Mouse (Mus musculus) ovary, postnatal 36 days (tissue): ENCODE data around the gene Gcnt1.

Experiments
- DNase-seq: peaks from one replicate; pipeline ENCODE4 v3.0.0; 2022; ENCODE audit warnings: low spot score, mixed read lengths

Gene Gcnt1

DNA sequence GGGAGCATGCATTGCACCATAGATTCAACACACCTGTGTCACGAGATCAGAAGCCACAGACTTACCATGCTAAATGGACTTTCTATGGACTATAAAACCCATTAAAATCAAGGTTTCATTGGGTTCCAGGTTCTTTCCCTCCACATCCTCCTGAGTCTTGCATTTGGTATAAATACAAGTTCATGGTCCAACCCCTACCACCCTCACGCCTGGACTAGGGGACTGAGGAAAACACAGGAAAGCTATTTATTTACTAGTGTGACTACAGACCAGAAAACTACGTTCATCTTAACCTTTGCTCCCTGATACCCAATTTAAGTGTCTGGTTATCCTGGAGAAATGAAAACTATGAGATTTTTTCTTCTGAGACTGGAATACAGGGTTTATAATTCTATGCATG is at the start of gene Gcnt1:
Gene Gcnt1, minus strand, starts transcription at position 144 of the 400 bp plus-strand sequence.
- no peak for DNase-seq

DNA sequence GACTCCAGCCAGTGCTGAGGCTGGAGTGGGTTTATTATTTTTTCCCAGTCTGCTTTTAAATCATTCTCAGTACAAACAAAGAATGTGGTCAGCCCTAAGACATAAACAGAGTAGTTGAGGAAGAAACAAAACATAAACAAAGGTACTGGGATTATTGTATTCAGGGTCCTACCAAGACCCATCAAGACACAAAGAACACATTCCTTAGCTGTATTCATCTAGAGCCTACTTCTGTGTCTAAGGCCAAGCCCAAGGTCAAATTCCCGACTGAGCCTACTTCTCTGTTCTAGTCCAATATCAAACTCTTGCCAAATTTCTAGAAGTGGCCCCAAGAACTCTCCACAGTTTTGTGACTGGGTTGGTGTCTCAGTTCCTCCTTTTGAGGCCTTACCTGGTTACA is 45.2 kb upstream of the Gcnt1 start:
- DNase-seq: no peak

DNA sequence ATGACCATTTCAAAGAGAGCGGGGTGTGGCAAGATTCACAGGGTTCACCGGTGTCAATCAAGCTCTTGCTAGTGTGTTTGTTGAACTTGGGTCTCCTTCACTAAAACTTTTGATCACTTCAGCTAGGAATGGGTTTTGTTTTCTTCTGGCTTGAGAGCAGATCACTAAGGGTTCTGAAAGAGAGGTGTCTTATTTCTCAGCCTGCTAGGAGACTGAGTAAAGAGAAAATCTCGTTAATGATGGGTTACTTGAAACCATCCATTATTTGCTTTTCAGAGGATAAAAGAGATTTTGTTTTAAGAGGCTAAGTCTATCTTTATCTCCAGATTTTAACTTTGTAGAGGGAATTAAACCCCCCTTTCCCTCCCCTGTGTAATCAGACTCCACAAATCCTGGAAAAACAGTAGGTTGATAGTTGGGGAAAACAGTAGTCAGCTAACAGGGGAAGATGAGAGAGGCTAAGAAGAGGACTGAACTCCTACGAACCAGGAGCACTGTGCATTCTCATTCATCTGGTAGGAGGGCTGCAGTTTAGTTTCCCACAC is 40.3 kb upstream of the Gcnt1 start:
- no peak for DNase-seq

DNA sequence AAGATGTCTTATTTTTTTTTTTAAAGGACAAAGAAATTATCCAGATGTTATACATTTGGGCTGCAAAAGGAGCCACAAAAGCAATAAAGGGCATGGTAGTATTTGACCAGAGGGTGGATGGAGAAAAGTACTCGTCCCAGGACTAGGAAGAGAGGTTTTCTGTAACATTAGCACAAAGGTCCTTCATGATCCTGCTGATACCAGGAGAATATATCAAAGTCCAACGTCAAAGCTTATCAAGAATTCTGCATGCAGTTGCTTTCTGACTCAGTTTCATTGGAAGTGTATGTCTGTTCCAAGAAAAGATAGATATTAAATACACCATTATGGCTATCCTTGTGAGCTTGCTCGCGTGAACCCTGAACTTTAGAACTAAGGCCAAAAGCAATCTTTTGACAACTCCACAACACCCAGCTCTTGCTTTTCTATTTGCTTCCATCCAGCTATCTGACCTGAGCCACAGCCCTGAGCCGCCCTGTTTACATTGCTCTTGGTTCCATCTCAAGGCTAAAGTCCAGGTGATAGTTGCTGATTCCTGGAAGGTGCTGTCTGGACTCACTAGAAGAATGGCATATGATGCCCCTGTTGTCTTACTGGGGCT is 37.9 kb upstream of the Gcnt1 start:
- DNase-seq: no peak

- DNase-seq: no peak
Observed at GRCm38 (mm10) chr19:17409351-17409750, 36.7 kb upstream of the Gcnt1 start.

DNA sequence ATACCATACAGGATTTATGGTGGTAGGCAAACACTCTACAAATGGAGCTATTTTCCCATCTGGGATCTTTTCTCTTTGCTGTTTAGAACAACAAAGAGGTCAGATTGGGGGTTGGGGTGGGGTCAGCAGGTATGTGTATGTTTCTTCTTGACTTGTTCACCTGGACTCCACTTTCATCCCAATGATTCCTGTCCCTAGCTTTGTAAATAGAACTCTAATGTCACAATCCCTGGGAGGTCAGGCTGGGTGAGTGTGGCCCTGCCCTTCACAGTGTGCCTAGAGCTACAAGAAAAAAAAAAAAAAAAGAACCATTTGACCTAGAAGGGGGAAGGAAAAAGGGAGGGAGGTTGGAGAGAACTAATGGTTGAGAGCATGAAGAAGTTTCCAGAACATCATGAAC is 35.9 kb upstream of the Gcnt1 start:
- DNase-seq: no peak

DNA sequence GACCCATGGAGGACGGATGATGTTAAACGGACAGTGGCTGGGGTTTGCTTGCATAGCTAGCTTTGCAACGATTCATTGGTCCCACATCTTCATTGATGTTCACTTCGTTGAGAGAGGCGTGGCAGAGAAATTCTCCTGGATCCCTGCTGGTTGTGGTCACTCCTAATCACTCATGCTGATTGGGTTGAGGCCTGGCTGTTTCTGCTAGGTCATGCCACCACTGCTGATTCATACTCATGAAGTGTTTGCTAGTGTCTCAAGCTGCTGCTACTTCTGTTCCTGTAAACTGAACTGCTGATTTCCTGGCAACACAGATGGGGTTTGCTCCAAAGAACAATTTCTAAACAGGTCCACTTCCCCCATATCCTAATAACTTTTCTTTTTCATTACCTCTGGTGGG is 34.2 kb upstream of the Gcnt1 start:
- no peak for DNase-seq

- no peak for DNase-seq
Observed at GRCm38 (mm10) chr19:17403175-17403574, 30.5 kb upstream of the Gcnt1 start.

DNA sequence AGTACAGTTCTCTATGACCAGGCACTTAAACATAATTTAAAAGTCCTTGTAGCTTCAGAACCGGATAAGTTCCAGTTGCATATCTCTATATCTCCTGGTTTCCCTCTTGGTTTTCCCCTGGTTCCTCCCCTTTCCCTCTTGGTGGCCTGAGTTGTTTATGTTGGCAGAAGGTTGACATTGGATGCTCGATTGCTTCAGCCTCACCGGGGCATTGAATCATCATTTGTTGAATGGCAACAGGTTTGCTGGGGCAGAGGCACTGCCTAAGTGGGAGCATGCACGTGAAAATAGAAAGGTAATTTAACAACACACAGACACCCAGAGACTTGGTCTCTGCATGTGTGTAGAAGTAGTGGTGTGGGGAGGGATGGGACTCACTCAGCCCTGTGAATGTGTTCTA is 27.9 kb upstream of the Gcnt1 start:
- DNase-seq: no peak

- DNase-seq: no peak
Observed at GRCm38 (mm10) chr19:17399965-17400364, 27.3 kb upstream of the Gcnt1 start.

DNA sequence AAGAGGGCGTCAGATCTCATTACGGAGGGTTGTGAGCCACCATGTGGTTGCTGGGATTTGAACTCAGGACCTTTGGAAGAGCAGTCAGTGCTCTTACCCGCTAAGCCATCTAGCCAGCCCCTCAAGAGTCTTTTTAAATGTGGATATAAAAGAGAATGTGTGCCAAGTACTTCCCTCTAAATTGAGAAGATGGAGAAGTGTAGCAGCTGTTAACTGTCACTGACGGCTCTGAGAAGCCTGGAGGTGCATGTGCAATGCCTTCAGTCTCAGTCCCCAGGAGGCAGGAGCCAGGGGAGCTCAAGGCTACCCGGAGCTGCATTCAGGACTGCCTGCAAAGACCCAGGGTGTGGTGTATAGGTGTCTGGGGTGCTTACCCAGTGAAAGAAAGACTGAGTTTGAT is 25.3 kb upstream of the Gcnt1 start:
- no peak for DNase-seq

DNA sequence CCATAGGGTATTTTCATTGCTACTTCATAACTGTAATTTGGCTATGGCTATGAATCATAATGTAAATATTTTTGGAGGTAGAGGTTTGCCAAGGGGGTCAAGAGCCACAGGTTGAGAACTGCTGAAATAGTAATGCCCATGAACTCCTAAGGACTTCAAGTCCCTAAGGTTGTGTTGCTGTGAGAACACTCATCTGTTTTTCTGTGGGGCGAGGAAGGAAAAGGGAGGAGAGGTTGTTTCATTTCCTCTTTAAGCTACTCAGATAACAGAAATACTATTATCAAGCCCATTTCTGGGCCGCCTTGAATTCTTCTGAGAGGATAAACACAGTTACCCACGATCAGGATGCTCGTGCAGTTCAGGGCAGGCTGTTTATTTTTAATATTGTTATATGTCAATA is 24.2 kb upstream of the Gcnt1 start:
- no peak for DNase-seq

GRCm38 (mm10) chr19:17393841-17394591 is 21.4 kb upstream of the Gcnt1 start, which contains the start of gene Rfk:
Gene Rfk, plus strand, starts transcription at chr19:17394043.
- DNase-seq: peak; percentile 95

DNA sequence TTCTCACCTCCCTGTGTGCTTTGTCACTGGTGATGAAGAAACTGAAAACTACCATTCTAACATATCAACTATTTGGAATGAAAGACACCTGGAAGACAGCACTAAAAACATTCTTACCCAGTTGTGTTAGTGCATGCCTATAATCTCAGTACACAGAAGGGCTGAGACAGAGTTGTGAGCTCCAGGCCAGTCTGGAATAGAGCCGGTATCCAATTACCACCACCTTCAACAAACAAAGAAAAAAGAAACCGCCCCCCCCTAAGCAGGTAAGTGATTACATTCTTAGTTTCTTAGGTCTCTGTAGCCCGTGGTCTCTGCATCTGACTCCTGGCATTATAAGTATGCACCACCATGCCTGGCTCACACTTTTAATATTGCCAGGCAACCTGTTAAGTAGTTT is 20.2 kb upstream of the Gcnt1 start:
- no peak for DNase-seq

- DNase-seq: no peak
Observed at GRCm38 (mm10) chr19:17388404-17388803, 15.8 kb upstream of the Gcnt1 start.

DNA sequence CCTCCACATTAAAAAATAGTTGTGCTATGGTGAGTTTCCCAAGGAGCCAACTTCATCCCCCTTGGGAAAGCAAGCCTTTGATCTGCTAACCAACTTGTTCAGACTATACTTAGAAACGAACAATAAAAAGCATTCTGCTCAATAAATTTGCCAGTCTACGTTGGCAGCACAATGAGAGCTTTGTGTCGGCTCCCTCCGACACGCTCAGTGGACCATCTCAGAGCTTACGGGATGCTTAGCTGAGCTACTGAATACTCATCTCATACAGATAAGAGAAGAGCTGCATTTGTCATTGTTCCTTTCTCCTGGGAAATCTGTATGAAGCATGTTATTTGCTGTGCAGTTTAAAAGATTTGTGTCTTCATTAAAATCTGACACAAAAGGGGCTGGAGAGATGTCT is 13.8 kb upstream of the Gcnt1 start:
- DNase-seq: no peak

DNA sequence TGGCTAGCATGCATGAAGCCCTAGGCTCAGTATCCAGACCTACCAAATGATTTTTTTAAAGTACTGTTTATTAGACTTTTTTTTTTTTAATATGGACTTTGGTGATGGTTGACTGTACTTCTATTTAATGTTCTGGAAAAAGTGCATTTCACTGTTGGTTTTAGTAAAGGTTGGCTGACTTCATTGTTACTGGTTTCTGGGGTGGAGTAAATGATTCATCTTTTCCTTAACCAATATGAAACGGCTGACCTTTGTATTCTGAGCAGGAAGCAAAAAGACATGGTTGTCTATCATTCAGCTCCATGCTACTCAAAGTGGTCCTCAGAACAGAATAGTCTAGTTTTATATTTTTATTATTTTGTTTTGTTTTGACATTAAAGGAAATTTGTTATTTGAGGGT is 12.8 kb upstream of the Gcnt1 start:
- no peak for DNase-seq

- no peak for DNase-seq
Observed at GRCm38 (mm10) chr19:17385022-17385421, 12.4 kb upstream of the Gcnt1 start.

- no peak for DNase-seq
Observed at GRCm38 (mm10) chr19:17382807-17383397, 10.3 kb upstream of the Gcnt1 start.

DNA sequence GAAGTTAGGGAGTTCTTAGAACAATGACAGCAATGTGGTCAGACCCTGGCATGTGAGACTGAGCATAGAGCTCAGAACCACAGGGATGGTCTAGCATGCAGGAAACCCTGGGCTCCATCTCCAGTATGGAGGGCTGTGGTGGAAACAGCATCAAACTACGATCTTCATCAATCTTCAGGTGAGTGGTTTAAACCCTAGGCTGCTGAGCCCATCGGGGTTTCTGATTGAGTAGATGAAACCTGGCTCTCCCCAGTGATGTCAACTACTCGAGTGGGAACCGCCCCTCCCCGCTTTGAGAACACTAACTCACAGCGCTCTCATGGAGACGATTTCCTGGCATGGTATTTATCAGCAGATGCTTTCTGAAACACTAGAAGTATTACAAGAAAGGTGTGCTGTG is 7.9 kb upstream of the Gcnt1 start:
- DNase-seq: no peak

GRCm38 (mm10) chr19:17378845-17379244 is 6.2 kb upstream of the Gcnt1 start:
- no peak for DNase-seq

- DNase-seq: no peak
Observed at GRCm38 (mm10) chr19:17369581-17369980, 3.1 kb downstream of the Gcnt1 start.

GRCm38 (mm10) chr19:17368557-17368956 is 4.1 kb downstream of the Gcnt1 start:
- DNase-seq: no peak
